8 mouse cellular contexts compared by ENCODE assay signal in genomic region chr2:168052689-168053088, GRCm38 (mm10). TPM values are rescaled to one million over a fixed set of nuclear protein-coding genes. Genes with fewer than 3 reads are reported as not detected.
A peak's percentile ranks its signal among the peaks of the same experiment; 100 is the strongest.
DNase-seq lines count a peak whose midpoint lies in the region; ATAC-seq lines count a peak whose summit lies in the region.

No protein-coding gene starts in this region.

- 0 out of 2 replicates have a peak, but pooled peaks have one; percentile 52 for ATAC-seq in granulocyte monocyte progenitor cell, adult 5-6 weeks (replicated peaks; ENCODE audit: poor library complexity, severe bottlenecking)
- ATAC-seq in megakaryocyte progenitor cell, adult 5-6 weeks (replicated peaks; ENCODE audit: poor library complexity) = peak; percentile 51

- DNase-seq in cerebellum, adult 8-10 months = peak; percentile 12
- no peak for DNase-seq in cerebellum, adult 11 months
- DNase-seq in left cerebral cortex, postnatal 14 days (ENCODE audit: low spot score in 2 of 2) = peak; percentile 17 to 21
- no peak for DNase-seq in left cerebral cortex, adult 8-10 months (ENCODE audit: low spot score in 2 of 2)
- DNase-seq in ZHBTc4 (ENCODE audit: low read depth, low spot score) = peak; percentile 63
- DNase-seq in frontal cortex, postnatal 10 days (ENCODE audit: low spot score in 2 of 2) = no peak

- intact Hi-C loops in left cerebral cortex, postnatal 14 days (cut with DNase I) = no loop called here

RNA-seq across cellular contexts. Expression of gene Pard6b, which starts 28.1 kb away (rescaled TPM):
- total RNA-seq in left cerebral cortex, postnatal 14 days (2021) = 1 to 10 TPM; 4.9 to 5.4 TPM
- total RNA-seq in left cerebral cortex, adult 8-10 months (2022) = 1 to 10 TPM; 4.7 to 6.5 (median 5.8) TPM
- 0.58 TPM in 1 of 2 replicates, not detected in the other for total RNA-seq in granulocyte monocyte progenitor cell, adult 5-6 weeks (2014; fragmentation: Nextera tagmentation)
- 0.04 and 0.21 TPM in 2 replicates for total RNA-seq in granulocyte monocyte progenitor cell, adult 5-6 weeks (2017)
- total RNA-seq in megakaryocyte progenitor cell, adult 5-6 weeks (2015) = 0.07 and 0.42 TPM in 2 replicates
- total RNA-seq in megakaryocyte progenitor cell, adult 5-6 weeks (2017) = 0.25 and 0.78 TPM in 2 replicates

RNA-seq across cellular contexts. Expression of gene Ripor3, which starts 42.3 kb away (rescaled TPM):
- total RNA-seq in left cerebral cortex, postnatal 14 days (2021) = 1 to 10 TPM in 1 of 2 experiments, under 1 TPM in 1; 0.42 to 1.5 TPM
- total RNA-seq in left cerebral cortex, adult 8-10 months (2022) = 1 to 10 TPM in 1 of 4 experiments, under 1 TPM in 3; 0.37 to 1.0 (median 0.65) TPM
- total RNA-seq in granulocyte monocyte progenitor cell, adult 5-6 weeks (2014; fragmentation: Nextera tagmentation) = not detected in 2 replicates
- not detected in 2 replicates for total RNA-seq in granulocyte monocyte progenitor cell, adult 5-6 weeks (2017)
- total RNA-seq in megakaryocyte progenitor cell, adult 5-6 weeks (2015) = not detected in 2 replicates
- total RNA-seq in megakaryocyte progenitor cell, adult 5-6 weeks (2017) = not detected in 2 replicates

Comparison
In these comparisons a context has a peak if more than half of its experiments do, and no peak if none do; other contexts are left out.
1. DNase-seq: peak in cerebellum, adult 8-10 months (single experiment), left cerebral cortex, postnatal 14 days (2 of 2) and ZHBTc4 (single experiment); none in cerebellum, adult 11 months (single experiment), left cerebral cortex, adult 8-10 months (0 of 2) and frontal cortex, postnatal 10 days (0 of 2).